Mouse (Mus musculus) thymus, postnatal 0 days (tissue): ENCODE results near the gene Hba-a1. TPM values are rescaled to one million over a fixed set of nuclear protein-coding genes. Genes with fewer than 3 reads are reported as not detected.
"Not testable (repeated sequence)": the region's sequence is repeated elsewhere in the genome, so short reads cannot be mapped to it uniquely, and the experiment has no call there.

Source experiments
- DNase-seq: peaks from one replicate; pipeline ENCODE4 v3.0.0-alpha.2; 2015; ENCODE audit warnings: low spot score
- polyA plus RNA-seq: library from polyadenylated mRNA; unstranded; fragments of >200 nt; fragmentation: Nextera tagmentation; extraction: Ambion mirVana; gene quantifications from 2 replicates; pipeline ENCODE4 v1.2.1, GENCODE M21; 2015

Hba-a1 gene
- polyA plus RNA-seq, 1 experiment from 2014 or later, result 668 TPM

GRCm38 (mm10) chr11:32293479-32293878 lies 10.2 kb downstream of the Hba-a1 start:
- not testable (repeated sequence) for DNase-seq

GRCm38 (mm10) chr11:32296203-32296602 lies 12.9 kb downstream of the Hba-a1 start, which contains the start of gene Hba-a2:
Gene Hba-a2, plus strand, starts transcription at chr11:32296489.
- not testable (repeated sequence) for DNase-seq

GRCm38 (mm10) chr11:32297417-32297816 lies 14.1 kb downstream of the Hba-a1 start:
- DNase-seq, result not testable (repeated sequence)

GRCm38 (mm10) chr11:32297866-32298531 lies 14.7 kb downstream of the Hba-a1 start:
- DNase-seq, result no peak

- no peak for DNase-seq
These were observed 15.2 kb downstream of the Hba-a1 start for GRCm38 (mm10) chr11:32298532-32298918.

GRCm38 (mm10) chr11:32299865-32300264 lies 16.6 kb downstream of the Hba-a1 start, which contains the start of gene Hbq1a:
Gene Hbq1a, plus strand, starts transcription at chr11:32300069.
- peak; percentile 49 for DNase-seq

- no peak for DNase-seq
These were observed 17.3 kb downstream of the Hba-a1 start for GRCm38 (mm10) chr11:32300279-32301267.

GRCm38 (mm10) chr11:32301506-32301905 lies 18.2 kb downstream of the Hba-a1 start:
- DNase-seq, result no peak

GRCm38 (mm10) chr11:32302824-32303419 lies 19.6 kb downstream of the Hba-a1 start:
- DNase-seq, result no peak

GRCm38 (mm10) chr11:32303455-32303854 lies 20.1 kb downstream of the Hba-a1 start:
- DNase-seq, result no peak

GRCm38 (mm10) chr11:32307006-32307405 lies 23.7 kb downstream of the Hba-a1 start:
- DNase-seq, result no peak

GRCm38 (mm10) chr11:32309446-32309845 lies 26.1 kb downstream of the Hba-a1 start:
- DNase-seq, result no peak

- DNase-seq, result no peak
These were observed 26.6 kb downstream of the Hba-a1 start for GRCm38 (mm10) chr11:32309928-32310327.

GRCm38 (mm10) chr11:32316009-32316408 lies 32.7 kb downstream of the Hba-a1 start:
- DNase-seq, result no peak

- DNase-seq, result no peak
These were observed 37.3 kb downstream of the Hba-a1 start for GRCm38 (mm10) chr11:32320507-32321195.

GRCm38 (mm10) chr11:32321196-32321565 lies 37.9 kb downstream of the Hba-a1 start:
- peak; percentile 79 for DNase-seq

GRCm38 (mm10) chr11:32324609-32325008 lies 41.3 kb downstream of the Hba-a1 start:
- peak; percentile 87 for DNase-seq

- DNase-seq, result no peak
These were observed 47.8 kb downstream of the Hba-a1 start for GRCm38 (mm10) chr11:32331075-32331474.

GRCm38 (mm10) chr11:32331861-32332260 lies 48.5 kb downstream of the Hba-a1 start:
- DNase-seq, result no peak

- no peak for DNase-seq
These were observed 49.9 kb downstream of the Hba-a1 start for GRCm38 (mm10) chr11:32333235-32333634.
